Mouse (Mus musculus) kidney, embryonic 14.5 days (tissue): Measurements from ENCODE around the gene Pde8a. TPM values are rescaled to one million over a fixed set of nuclear protein-coding genes. Genes with fewer than 3 reads are reported as not detected.

ENCODE experiments used
- ATAC-seq: fragments of 200-750 bp; cut with Nextera tagmentation; 2 replicates; pipeline ENCODE4 v1.8.0; 2017; ENCODE audit warnings: moderate number of reproducible peaks, mild to moderate bottlenecking, moderate TSS enrichment, moderate library complexity; ENCODE audit not compliant: low FRiP score, low TSS enrichment
- H3K27ac ChIP-seq: fragments of 300-500 bp; sonication (generic); 2 replicates; pipeline ENCODE4 v1.5.1; 2014; ENCODE audit warnings: low read depth, mild to moderate bottlenecking, low read length, moderate library complexity, mixed read lengths
- H3K27me3 ChIP-seq: fragments of 300-500 bp; sonication (generic); 2 replicates; pipeline ENCODE4 v1.6.1; 2014; ENCODE audit warnings: mild to moderate bottlenecking, low read length; ENCODE audit not compliant: control insufficient read depth, insufficient read depth
- H3K36me3 ChIP-seq: fragments of 300-500 bp; sonication (generic); 2 replicates; pipeline ENCODE4 v1.6.1; 2014; ENCODE audit warnings: low read length, mixed read lengths; ENCODE audit not compliant: control insufficient read depth, insufficient read depth
- H3K4me1 ChIP-seq: fragments of 300-500 bp; sonication (generic); 2 replicates; pipeline ENCODE4 v1.6.1; 2014; ENCODE audit warnings: low read length, mixed read lengths; ENCODE audit not compliant: control insufficient read depth, insufficient read depth
- H3K4me2 ChIP-seq: fragments of 300-500 bp; sonication (generic); replicated peaks from 2 replicates; pipeline ENCODE4 v1.6.1; 2014; ENCODE audit warnings: low read depth, mild to moderate bottlenecking, low read length
- H3K4me3 ChIP-seq: fragments of 300-500 bp; sonication (generic); 2 replicates; pipeline ENCODE4 v1.5.1; 2014; ENCODE audit warnings: mild to moderate bottlenecking, low read length
- H3K9ac ChIP-seq: fragments of 300-500 bp; sonication (generic); 2 replicates; pipeline ENCODE4 v1.6.1; 2014; ENCODE audit warnings: low read depth, mild to moderate bottlenecking, low read length, moderate library complexity
- H3K9me3 ChIP-seq: fragments of 300-500 bp; sonication (generic); 2 replicates; pipeline ENCODE4 v1.6.1; 2016; ENCODE audit warnings: low read length; ENCODE audit not compliant: control insufficient read depth
- WGBS: fragments of 180-500 bp; shearing (Covaris S2); extraction: QIAGEN DNeasy Blood & Tissue Kit; methylation state at CpG from one replicate; pipeline ENCODE4 v1.1.7; 2014; 5-methylcytosine and 5-hydroxymethylcytosine counted together
- polyA plus RNA-seq: library from polyadenylated mRNA; unstranded; fragments of >200 nt; fragmentation: Nextera tagmentation; extraction: Ambion mirVana; gene quantifications from 2 replicates; pipeline ENCODE4 v1.2.1, GENCODE M21; 2014

Gene Pde8a
- polyA plus RNA-seq, 1 experiment from 2014 or later = 7.6 TPM

- Histone ChIP-seq H3K4me3 (no peak overlapping the region), H3K4me2 (no peak overlapping the region), H3K27me3 (no peaks in the 10 kb centered on the region), H3K9me3 (no peaks in the 10 kb centered on the region), H3K9ac (no peak overlapping the region), H3K4me1 (no peaks in the 10 kb centered on the region), H3K27ac (no peak overlapping the region), H3K36me3 (no peaks in the 10 kb centered on the region)
- no peak for ATAC-seq
- WGBS = 84% methylated on average over 6 of the region's 6 CpGs
Measured at GRCm38 (mm10) chr7:81278966-81279365, 65.6 kb downstream of the Pde8a start.

GRCm38 (mm10) chr7:81281240-81281639 lies 67.8 kb downstream of the Pde8a start:
- no peaks in the 10 kb centered on the region for H3K4me1 ChIP-seq
- H3K4me2 ChIP-seq = no peak overlapping the region
- no peak overlapping the region for H3K9ac ChIP-seq
- no peaks in the 10 kb centered on the region for H3K27me3 ChIP-seq
- WGBS = 85% methylated on average over 1 of the region's 1 CpGs
- H3K36me3 ChIP-seq = no peaks in the 10 kb centered on the region
- ATAC-seq = no peak
- no peak overlapping the region for H3K4me3 ChIP-seq
- H3K9me3 ChIP-seq = no peaks in the 10 kb centered on the region
- no peak overlapping the region for H3K27ac ChIP-seq

GRCm38 (mm10) chr7:81286456-81286855 lies 73.1 kb downstream of the Pde8a start:
- Histone ChIP-seq H3K27me3 (no peaks in the 10 kb centered on the region), H3K4me3 (no peak overlapping the region), H3K27ac (no peak overlapping the region), H3K9ac (no peak overlapping the region), H3K36me3 (no peaks in the 10 kb centered on the region), H3K4me2 (no peak overlapping the region), H3K9me3 (no peaks in the 10 kb centered on the region), H3K4me1 (no peaks in the 10 kb centered on the region)
- no peak for ATAC-seq
- WGBS = 49% methylated on average over 7 of the region's 7 CpGs

GRCm38 (mm10) chr7:81286946-81287345 lies 73.5 kb downstream of the Pde8a start:
- H3K4me1 ChIP-seq = no peaks in the 10 kb centered on the region
- no peaks in the 10 kb centered on the region for H3K9me3 ChIP-seq
- no peak overlapping the region for H3K27ac ChIP-seq
- H3K36me3 ChIP-seq = no peaks in the 10 kb centered on the region
- WGBS = 60% methylated on average over 8 of the region's 8 CpGs
- no peak for ATAC-seq
- H3K9ac ChIP-seq = no peak overlapping the region
- no peak overlapping the region for H3K4me2 ChIP-seq
- no peaks in the 10 kb centered on the region for H3K27me3 ChIP-seq
- no peak overlapping the region for H3K4me3 ChIP-seq

GRCm38 (mm10) chr7:81295169-81295568 lies 81.8 kb downstream of the Pde8a start:
- no peaks in the 10 kb centered on the region for H3K27me3 ChIP-seq
- no peak for ATAC-seq
- no peak overlapping the region for H3K9ac ChIP-seq
- H3K4me3 ChIP-seq = no peak overlapping the region
- H3K4me2 ChIP-seq = no peak overlapping the region
- WGBS = 90% methylated on average over 2 of the region's 2 CpGs
- no peaks in the 10 kb centered on the region for H3K9me3 ChIP-seq
- no peaks in the 10 kb centered on the region for H3K36me3 ChIP-seq
- no peak overlapping the region for H3K27ac ChIP-seq
- peaks cover 16% of the 10 kb centered on the region; the same call in 1 of the 2 replicates for H3K4me1 ChIP-seq

- no peaks in the 10 kb centered on the region for H3K9me3 ChIP-seq
- no peak overlapping the region for H3K27ac ChIP-seq
- WGBS = 29% methylated on average over 6 of the region's 6 CpGs
- H3K36me3 ChIP-seq = no peaks in the 10 kb centered on the region
- H3K9ac ChIP-seq = no peak overlapping the region
- no peak overlapping the region for H3K4me3 ChIP-seq
- no peaks in the 10 kb centered on the region for H3K27me3 ChIP-seq
- H3K4me2 ChIP-seq = no peak overlapping the region
- no peak for ATAC-seq
- peaks cover 15% of the 10 kb centered on the region; the same call in 1 of the 2 replicates for H3K4me1 ChIP-seq
Measured at GRCm38 (mm10) chr7:81298206-81298605, 84.8 kb downstream of the Pde8a start.

GRCm38 (mm10) chr7:81301323-81301722 lies 87.9 kb downstream of the Pde8a start:
- Histone ChIP-seq H3K4me2 (no peak overlapping the region), H3K4me1 (peaks cover 4% of the 10 kb centered on the region; the same call in 1 of the 2 replicates), H3K27ac (no peak overlapping the region), H3K9me3 (no peaks in the 10 kb centered on the region), H3K36me3 (no peaks in the 10 kb centered on the region), H3K9ac (no peak overlapping the region; the same call in 1 of the 2 replicates), H3K4me3 (no peak overlapping the region), H3K27me3 (no peaks in the 10 kb centered on the region)
- no peak for ATAC-seq
- WGBS = 49% methylated on average over 7 of the region's 7 CpGs

GRCm38 (mm10) chr7:81303682-81304081 lies 90.3 kb downstream of the Pde8a start:
- Histone ChIP-seq H3K9me3 (no peaks in the 10 kb centered on the region), H3K4me2 (no peak overlapping the region), H3K4me3 (no peak overlapping the region), H3K4me1 (no peaks in the 10 kb centered on the region), H3K9ac (no peak overlapping the region), H3K36me3 (no peaks in the 10 kb centered on the region), H3K27ac (no peak overlapping the region), H3K27me3 (no peaks in the 10 kb centered on the region)
- ATAC-seq = no peak
- 81% methylated on average over 2 of the region's 2 CpGs for WGBS

GRCm38 (mm10) chr7:81304100-81304499 lies 90.7 kb downstream of the Pde8a start:
- Histone ChIP-seq H3K27ac (no peak overlapping the region), H3K27me3 (no peaks in the 10 kb centered on the region), H3K4me2 (no peak overlapping the region), H3K4me1 (no peaks in the 10 kb centered on the region), H3K4me3 (no peak overlapping the region), H3K9me3 (no peaks in the 10 kb centered on the region), H3K9ac (no peak overlapping the region), H3K36me3 (no peaks in the 10 kb centered on the region)
- 62% methylated on average over 5 of the region's 5 CpGs for WGBS
- no peak for ATAC-seq
